Mouse (Mus musculus) retina, embryonic 14.5 days (tissue): ENCODE data around the gene Mfn2.

Experiments
- DNase-seq: peaks from one replicate; pipeline ENCODE4 v3.0.0-alpha.2; 2015; ENCODE audit warnings: low spot score

The Mfn2 gene

GRCm38 (mm10) chr4:147904313-147905089 lies at the start of gene Mfn2:
Gene Mfn2 (minus strand): TSS chr4:147904704.
- peak; percentile 90 for DNase-seq

GRCm38 (mm10) chr4:147953590-147953989 lies 49.1 kb upstream of the Mfn2 start:
- DNase-seq: peak; percentile 85

GRCm38 (mm10) chr4:147947511-147947910 lies 43.0 kb upstream of the Mfn2 start:
- DNase-seq: no peak

- DNase-seq: no peak
Measured at GRCm38 (mm10) chr4:147943005-147943404, 38.5 kb upstream of the Mfn2 start.

GRCm38 (mm10) chr4:147941045-147942020 lies 36.8 kb upstream of the Mfn2 start:
- DNase-seq: no peak

GRCm38 (mm10) chr4:147940576-147941044 lies 36.1 kb upstream of the Mfn2 start, which contains the start of gene 2510039O18Rik:
Gene 2510039O18Rik (plus strand): TSS chr4:147940895.
- DNase-seq: peak; percentile 87

- DNase-seq: no peak
Measured at GRCm38 (mm10) chr4:147940111-147940510, 35.6 kb upstream of the Mfn2 start.

- DNase-seq: no peak
Measured at GRCm38 (mm10) chr4:147938148-147939096, 33.9 kb upstream of the Mfn2 start.

GRCm38 (mm10) chr4:147937486-147937885 lies 33.0 kb upstream of the Mfn2 start:
- DNase-seq: no peak

GRCm38 (mm10) chr4:147937021-147937420 lies 32.5 kb upstream of the Mfn2 start:
- no peak for DNase-seq

GRCm38 (mm10) chr4:147936331-147936954 lies 31.9 kb upstream of the Mfn2 start, which contains the start of gene Plod1:
Gene Plod1 (minus strand): TSS chr4:147936767.
- DNase-seq: peak; percentile 78

- DNase-seq: no peak
Measured at GRCm38 (mm10) chr4:147935904-147936303, 31.4 kb upstream of the Mfn2 start.

- no peak for DNase-seq
Measured at GRCm38 (mm10) chr4:147934611-147935010, 30.1 kb upstream of the Mfn2 start.

- no peak for DNase-seq
Measured at GRCm38 (mm10) chr4:147934134-147934533, 29.6 kb upstream of the Mfn2 start.

GRCm38 (mm10) chr4:147930946-147931345 lies 26.4 kb upstream of the Mfn2 start:
- DNase-seq: no peak

- DNase-seq: no peak
Measured at GRCm38 (mm10) chr4:147928540-147928939, 24.0 kb upstream of the Mfn2 start.

- no peak for DNase-seq
Measured at GRCm38 (mm10) chr4:147928136-147928535, 23.6 kb upstream of the Mfn2 start.

GRCm38 (mm10) chr4:147927705-147928104 lies 23.2 kb upstream of the Mfn2 start:
- DNase-seq: no peak

- no peak for DNase-seq
Measured at GRCm38 (mm10) chr4:147922341-147922740, 17.8 kb upstream of the Mfn2 start.

- no peak for DNase-seq
Measured at GRCm38 (mm10) chr4:147920973-147921372, 16.5 kb upstream of the Mfn2 start.
